Mouse (Mus musculus): Measurements from ENCODE around the gene Lrp8.

Gene Lrp8

GRCm38 (mm10) chr4:107923145-107923802 is 121.2 kb downstream of the Lrp8 start, which contains the start of gene Cpt2:
Cpt2 (minus strand) TSS chr4:107923610.
- peak; percentile 86 for DNase-seq

GRCm38 (mm10) chr4:107923803-107924194 is 121.7 kb downstream of the Lrp8 start:
- DNase-seq, result no peak

All from cerebellum, adult 11-12 months (tissue).